In genomic region chr8:110502880-110503279, GRCm38 (mm10) we compare ENCODE assay signal across 20 mouse cellular contexts.
DNase-seq lines count a peak whose midpoint lies in the region; ATAC-seq and TF ChIP-seq lines count a peak whose summit lies in the region.
"Had no signal": no experiment of that assay in that cellular context is flagged by ENCODE, and none has a peak within 500 bp of the region (broad histone marks: within the 10 kb centered on the region; RNA-seq: fewer than 3 reads in every experiment).

No protein-coding gene starts in this region.

- H3K27me3 ChIP-seq in forebrain, embryonic 10.5 days (ENCODE audit: poor library complexity, severe bottlenecking), result peaks cover 9% of the 10 kb centered on the region; the same call in 1 of the 2 replicates
- no peaks in the 10 kb centered on the region for H3K27me3 ChIP-seq in forebrain, postnatal 0 days (ENCODE audit: insufficient read depth, low read length)
- H3K27me3 ChIP-seq in liver, postnatal 0 days (ENCODE audit: insufficient read depth, low read length), result no peaks in the 10 kb centered on the region
- peaks cover 15% of the 10 kb centered on the region; the same call in 1 of the 2 replicates for H3K27me3 ChIP-seq in limb, embryonic 10.5 days (ENCODE audit: low read depth, poor library complexity, severe bottlenecking)
- no peaks in the 10 kb centered on the region for H3K27me3 ChIP-seq in stomach, embryonic 16.5 days (ENCODE audit: control insufficient read depth, insufficient read depth, low read length)
- H3K27me3 ChIP-seq: limb, embryonic 15.5 days had no signal

- 12% methylated on average over 10 of the region's 10 CpGs for whole genome bisulfite sequencing in forebrain, embryonic 10.5 days
- 15% methylated on average over 10 of the region's 10 CpGs for WGBS in forebrain, postnatal 0 days
- 9% methylated on average over 10 of the region's 10 CpGs for WGBS in liver, postnatal 0 days (ENCODE audit: insufficient replicate concordance)
- WGBS in limb, embryonic 10.5 days, result 8% methylated on average over 10 of the region's 10 CpGs
- 14% methylated on average over 10 of the region's 10 CpGs for WGBS in stomach, embryonic 16.5 days

- no peak for TF ChIP-seq EP300 in liver, postnatal 0 days (IDR thresholded peaks at IDR 0.05; ENCODE audit: low read depth)

- no peak overlapping the region for H3K9ac ChIP-seq in forebrain, postnatal 0 days
- H3K9ac ChIP-seq in liver, postnatal 0 days (replicated peaks), result no peak overlapping the region
- H3K9ac ChIP-seq in stomach, embryonic 16.5 days (ENCODE audit: low read length), result no peak overlapping the region
- H3K9ac ChIP-seq: hindbrain, embryonic 15.5 days; limb, embryonic 15.5 days had no signal

- H3K9me3 ChIP-seq in forebrain, embryonic 10.5 days, result no peaks in the 10 kb centered on the region
- no peaks in the 10 kb centered on the region for H3K9me3 ChIP-seq in forebrain, postnatal 0 days (ENCODE audit: low read length)
- no peaks in the 10 kb centered on the region; the same call in 1 of the 2 replicates for H3K9me3 ChIP-seq in liver, postnatal 0 days (ENCODE audit: low read length)
- no peaks in the 10 kb centered on the region for H3K9me3 ChIP-seq in limb, embryonic 10.5 days (replicated peaks)
- H3K9me3 ChIP-seq in stomach, embryonic 16.5 days (replicated peaks; ENCODE audit: control insufficient read depth, low read length), result no peaks in the 10 kb centered on the region
- H3K9me3 ChIP-seq: hindbrain, embryonic 15.5 days; limb, embryonic 15.5 days; megakaryocyte, embryonic 14.5 days had no signal

- ATAC-seq in forebrain, postnatal 0 days, result no peak
- ATAC-seq in liver, postnatal 0 days, result no peak
- ATAC-seq in stomach, embryonic 16.5 days (ENCODE audit: insufficient read depth, low FRiP score), result no peak
- ATAC-seq: lung, postnatal 0 days; Patski had no signal

- intact Hi-C loops in gastrocnemius, postnatal 14 days (cut with DNase I; ENCODE audit: low total_unique reads), result no loop called here

- DNase-seq in forebrain, embryonic 10.5 days (ENCODE audit: extremely low spot score, low spot score), result no peak
- DNase-seq in forebrain, postnatal 0 days, result no peak
- peak; percentile 48 for DNase-seq in liver
- no peak for DNase-seq in liver, postnatal 0 days
- DNase-seq in limb, embryonic 10.5 days (ENCODE audit: low spot score), result no peak
- DNase-seq in urinary bladder, postnatal 4 days (ENCODE audit: low spot score in 2 of 2), result no peak
- no peak for DNase-seq in gastrocnemius, postnatal 14 days
- DNase-seq: cerebellum, adult 11 months; cerebellum, postnatal 25 days; gastrocnemius, postnatal 25 days; kidney, adult 2 months; right cerebral cortex, adult 18-20 months; thymus, adult 18-20 months had no signal

- no peak for TF ChIP-seq CTCF in forebrain, postnatal 0 days (IDR thresholded peaks at IDR 0.05; ENCODE audit: low read depth)
- TF ChIP-seq CTCF in liver, postnatal 0 days (IDR thresholded peaks at IDR 0.05; ENCODE audit: low read depth), result no peak

- no peaks in the 10 kb centered on the region for H3K36me3 ChIP-seq in forebrain, embryonic 10.5 days (replicated peaks)
- no peaks in the 10 kb centered on the region for H3K36me3 ChIP-seq in forebrain, postnatal 0 days (ENCODE audit: insufficient read depth)
- no peaks in the 10 kb centered on the region for H3K36me3 ChIP-seq in liver, postnatal 0 days (replicated peaks; ENCODE audit: insufficient read depth, low read length)
- no peaks in the 10 kb centered on the region for H3K36me3 ChIP-seq in limb, embryonic 10.5 days
- H3K36me3 ChIP-seq in stomach, embryonic 16.5 days (ENCODE audit: control insufficient read depth, insufficient read depth, low read length), result no peaks in the 10 kb centered on the region
- H3K36me3 ChIP-seq: hindbrain, embryonic 15.5 days; limb, embryonic 15.5 days had no signal

- no peak overlapping the region for H3K4me2 ChIP-seq in forebrain, postnatal 0 days (ENCODE audit: low read depth)
- H3K4me2 ChIP-seq in liver, postnatal 0 days (ENCODE audit: low read depth, low read length), result no peak overlapping the region
- H3K4me2 ChIP-seq in stomach, embryonic 16.5 days (ENCODE audit: low read depth, low read length), result peak overlapping the region; percentile 13; the same call in 1 of the 2 replicates
- H3K4me2 ChIP-seq: hindbrain, embryonic 15.5 days; limb, embryonic 15.5 days had no signal

- peak overlapping the region; percentile 37; the same call in 1 of the 2 replicates for H3K4me3 ChIP-seq in forebrain, embryonic 10.5 days
- no peak overlapping the region for H3K4me3 ChIP-seq in forebrain, postnatal 0 days (ENCODE audit: low read depth, low read length)
- H3K4me3 ChIP-seq in liver, postnatal 0 days (ENCODE audit: low read depth, low read length), result no peak overlapping the region
- peak overlapping the region; percentile 18; the same call in 1 of the 2 replicates for H3K4me3 ChIP-seq in limb, embryonic 10.5 days
- no peak overlapping the region for H3K4me3 ChIP-seq in stomach, embryonic 16.5 days (replicated peaks; ENCODE audit: low read length)
- H3K4me3 ChIP-seq: hindbrain, embryonic 15.5 days; left cerebral cortex, adult 2 months; limb, embryonic 15.5 days; megakaryocyte, embryonic 14.5 days had no signal

- H3K4me1 ChIP-seq in forebrain, embryonic 10.5 days, result peaks cover 12% of the 10 kb centered on the region; the same call in 1 of the 2 replicates
- no peaks in the 10 kb centered on the region for H3K4me1 ChIP-seq in forebrain, postnatal 0 days (ENCODE audit: insufficient read depth)
- H3K4me1 ChIP-seq in liver, postnatal 0 days (ENCODE audit: insufficient read depth), result no peaks in the 10 kb centered on the region
- H3K4me1 ChIP-seq in limb, embryonic 10.5 days, result peaks cover 10% of the 10 kb centered on the region
- H3K4me1 ChIP-seq in stomach, embryonic 16.5 days (ENCODE audit: control insufficient read depth, insufficient read depth, low read length), result no peaks in the 10 kb centered on the region
- H3K4me1 ChIP-seq: hindbrain, embryonic 15.5 days; limb, embryonic 15.5 days; megakaryocyte, embryonic 14.5 days had no signal

- no peak overlapping the region for H3K27ac ChIP-seq in forebrain, embryonic 10.5 days
- no peak overlapping the region for H3K27ac ChIP-seq in forebrain, postnatal 0 days (ENCODE audit: low read depth, low read length)
- H3K27ac ChIP-seq in liver, postnatal 0 days (ENCODE audit: low read depth), result no peak overlapping the region
- no peak overlapping the region for H3K27ac ChIP-seq in limb, embryonic 10.5 days
- H3K27ac ChIP-seq in stomach, embryonic 16.5 days (ENCODE audit: low read length), result no peak overlapping the region
- H3K27ac ChIP-seq: hindbrain, embryonic 15.5 days; left cerebral cortex, adult 2 months; limb, embryonic 15.5 days had no signal

Comparison
In these comparisons a context has a peak if more than half of its experiments do, and no peak if none do; other contexts are left out.
1. H3K4me3 ChIP-seq: peak in forebrain, embryonic 10.5 days (single experiment) and limb, embryonic 10.5 days (single experiment); none in forebrain, postnatal 0 days (single experiment), liver, postnatal 0 days (single experiment) and stomach, embryonic 16.5 days (single experiment).